Mouse (Mus musculus): ENCODE results near the gene Lrp2. TPM values are rescaled to one million over a fixed set of nuclear protein-coding genes. Genes with fewer than 3 reads are reported as not detected.

Lrp2 gene
- polyA plus RNA-seq (2014; fragmentation: Nextera tagmentation; extraction: Ambion mirVana): 1.2 and 1.6 TPM in 2 replicates

GRCm38 (mm10) chr2:69585886-69586398 is at the start of gene Lrp2:
Gene Lrp2 (minus strand): TSS chr2:69586065.
- Histone ChIP-seq H3K9ac (ENCODE audit: low read length) (0 out of 2 replicates have a peak within 1 kb of the TSS, but pooled peaks have one; percentile 14), H3K9me3 (ENCODE audit: control insufficient read depth, low read length) (no peaks in the 10 kb centered on the region), H3K4me1 (replicated peaks; ENCODE audit: control insufficient read depth, insufficient read depth, low read length) (peaks cover 14% of the 10 kb centered on the region), H3K4me2 (ENCODE audit: low read length) (peak within 1 kb of the TSS; percentile 95), H3K27me3 (replicated peaks; ENCODE audit: control insufficient read depth, insufficient read depth, low read length) (peaks cover 74% of the 10 kb centered on the region), H3K4me3 (ENCODE audit: low read depth, low read length) (peak within 1 kb of the TSS; percentile 51), H3K27ac (ENCODE audit: low read depth) (no peak within 1 kb of the TSS), H3K36me3 (ENCODE audit: control insufficient read depth, insufficient read depth, low read length) (no peaks in the 10 kb centered on the region)
- ATAC-seq (replicated peaks; ENCODE audit: low FRiP score, low TSS enrichment, low read depth): peak; percentile 85
- DNase-seq (ENCODE audit: low spot score): peak; percentile 79
- WGBS: 0% methylated on average over 45 of the region's 45 CpGs

- no peak overlapping the region for H3K27ac ChIP-seq (ENCODE audit: low read depth)
- peak overlapping the region; percentile 28 for H3K4me3 ChIP-seq (ENCODE audit: low read depth, low read length)
- H3K36me3 ChIP-seq (ENCODE audit: control insufficient read depth, insufficient read depth, low read length): no peaks in the 10 kb centered on the region
- 0 out of 2 replicates have a peak overlapping the region, but pooled peaks have one; percentile 10 for H3K9ac ChIP-seq (ENCODE audit: low read length)
- 0 out of 2 replicates have a peak, but pooled peaks have one; percentile 38 for ATAC-seq (replicated peaks; ENCODE audit: low FRiP score, low TSS enrichment, low read depth)
- peak; percentile 70 for DNase-seq (ENCODE audit: low spot score)
- no peaks in the 10 kb centered on the region for H3K27me3 ChIP-seq (replicated peaks; ENCODE audit: control insufficient read depth, insufficient read depth, low read length)
- H3K9me3 ChIP-seq (ENCODE audit: control insufficient read depth, low read length): no peaks in the 10 kb centered on the region
- WGBS: 13% methylated on average over 11 of the region's 11 CpGs
- H3K4me1 ChIP-seq (replicated peaks; ENCODE audit: control insufficient read depth, insufficient read depth, low read length): 0 out of 2 replicates have a peak, but pooled peaks cover 8% of the 10 kb centered on the region
- peak overlapping the region; percentile 37 for H3K4me2 ChIP-seq (ENCODE audit: low read length)
These were observed 49.3 kb upstream of the Lrp2 start for GRCm38 (mm10) chr2:69635064-69635701.

- 90% methylated on average over 2 of the region's 2 CpGs for WGBS
- H3K9ac ChIP-seq (ENCODE audit: low read length): no peak overlapping the region
- no peak overlapping the region for H3K4me3 ChIP-seq (ENCODE audit: low read depth, low read length)
- H3K4me1 ChIP-seq (replicated peaks; ENCODE audit: control insufficient read depth, insufficient read depth, low read length): 0 out of 2 replicates have a peak, but pooled peaks cover 8% of the 10 kb centered on the region
- no peak for DNase-seq (ENCODE audit: low spot score)
- no peaks in the 10 kb centered on the region for H3K27me3 ChIP-seq (replicated peaks; ENCODE audit: control insufficient read depth, insufficient read depth, low read length)
- H3K9me3 ChIP-seq (ENCODE audit: control insufficient read depth, low read length): 0 out of 2 replicates have a peak, but pooled peaks cover 3% of the 10 kb centered on the region
- no peak overlapping the region for H3K4me2 ChIP-seq (ENCODE audit: low read length)
- H3K27ac ChIP-seq (ENCODE audit: low read depth): no peak overlapping the region
- ATAC-seq (replicated peaks; ENCODE audit: low FRiP score, low TSS enrichment, low read depth): no peak
- no peaks in the 10 kb centered on the region for H3K36me3 ChIP-seq (ENCODE audit: control insufficient read depth, insufficient read depth, low read length)
These were observed 45.6 kb upstream of the Lrp2 start for GRCm38 (mm10) chr2:69631449-69631848.

- WGBS: 78% methylated on average over 5 of the region's 5 CpGs
- Histone ChIP-seq H3K27ac (ENCODE audit: low read depth) (no peak overlapping the region), H3K9ac (ENCODE audit: low read length) (no peak overlapping the region), H3K27me3 (replicated peaks; ENCODE audit: control insufficient read depth, insufficient read depth, low read length) (no peaks in the 10 kb centered on the region), H3K4me1 (replicated peaks; ENCODE audit: control insufficient read depth, insufficient read depth, low read length) (0 out of 2 replicates have a peak, but pooled peaks cover 8% of the 10 kb centered on the region), H3K36me3 (ENCODE audit: control insufficient read depth, insufficient read depth, low read length) (no peaks in the 10 kb centered on the region), H3K4me3 (ENCODE audit: low read depth, low read length) (no peak overlapping the region), H3K9me3 (ENCODE audit: control insufficient read depth, low read length) (0 out of 2 replicates have a peak, but pooled peaks cover 3% of the 10 kb centered on the region), H3K4me2 (ENCODE audit: low read length) (no peak overlapping the region)
- ATAC-seq (replicated peaks; ENCODE audit: low FRiP score, low TSS enrichment, low read depth) (no peak), DNase-seq (ENCODE audit: low spot score) (no peak)
These were observed 44.9 kb upstream of the Lrp2 start for GRCm38 (mm10) chr2:69630792-69631191.

- no peak for ATAC-seq (replicated peaks; ENCODE audit: low FRiP score, low TSS enrichment, low read depth)
- Histone ChIP-seq H3K4me2 (ENCODE audit: low read length) (no peak overlapping the region), H3K9ac (ENCODE audit: low read length) (no peak overlapping the region), H3K27me3 (replicated peaks; ENCODE audit: control insufficient read depth, insufficient read depth, low read length) (no peaks in the 10 kb centered on the region), H3K4me1 (replicated peaks; ENCODE audit: control insufficient read depth, insufficient read depth, low read length) (0 out of 2 replicates have a peak, but pooled peaks cover 8% of the 10 kb centered on the region), H3K4me3 (ENCODE audit: low read depth, low read length) (no peak overlapping the region), H3K36me3 (ENCODE audit: control insufficient read depth, insufficient read depth, low read length) (no peaks in the 10 kb centered on the region), H3K27ac (ENCODE audit: low read depth) (no peak overlapping the region), H3K9me3 (ENCODE audit: control insufficient read depth, low read length) (0 out of 2 replicates have a peak, but pooled peaks cover 3% of the 10 kb centered on the region)
- DNase-seq (ENCODE audit: low spot score): no peak
- 87% methylated on average over 6 of the region's 6 CpGs for WGBS
These were observed 44.0 kb upstream of the Lrp2 start for GRCm38 (mm10) chr2:69629914-69630313.

- no peaks in the 10 kb centered on the region for H3K36me3 ChIP-seq (ENCODE audit: control insufficient read depth, insufficient read depth, low read length)
- H3K9me3 ChIP-seq (ENCODE audit: control insufficient read depth, low read length): 0 out of 2 replicates have a peak, but pooled peaks cover 3% of the 10 kb centered on the region
- H3K4me2 ChIP-seq (ENCODE audit: low read length): no peak overlapping the region
- no peak overlapping the region for H3K9ac ChIP-seq (ENCODE audit: low read length)
- no peaks in the 10 kb centered on the region for H3K27me3 ChIP-seq (replicated peaks; ENCODE audit: control insufficient read depth, insufficient read depth, low read length)
- H3K4me3 ChIP-seq (ENCODE audit: low read depth, low read length): no peak overlapping the region
- no peak overlapping the region for H3K27ac ChIP-seq (ENCODE audit: low read depth)
- no peak for DNase-seq (ENCODE audit: low spot score)
- H3K4me1 ChIP-seq (replicated peaks; ENCODE audit: control insufficient read depth, insufficient read depth, low read length): 0 out of 2 replicates have a peak, but pooled peaks cover 8% of the 10 kb centered on the region
- 65% methylated on average over 17 of the region's 17 CpGs for WGBS
- ATAC-seq (replicated peaks; ENCODE audit: low FRiP score, low TSS enrichment, low read depth): no peak
These were observed 43.4 kb upstream of the Lrp2 start for GRCm38 (mm10) chr2:69629215-69629614.

GRCm38 (mm10) chr2:69619286-69619685 is 33.4 kb upstream of the Lrp2 start:
- H3K9ac ChIP-seq (ENCODE audit: low read length): no peak overlapping the region
- DNase-seq (ENCODE audit: low spot score) (no peak), ATAC-seq (replicated peaks; ENCODE audit: low FRiP score, low TSS enrichment, low read depth) (no peak)
- no peaks in the 10 kb centered on the region for H3K4me1 ChIP-seq (replicated peaks; ENCODE audit: control insufficient read depth, insufficient read depth, low read length)
- H3K27ac ChIP-seq (ENCODE audit: low read depth): no peak overlapping the region
- H3K4me3 ChIP-seq (ENCODE audit: low read depth, low read length): no peak overlapping the region
- no peaks in the 10 kb centered on the region for H3K36me3 ChIP-seq (ENCODE audit: control insufficient read depth, insufficient read depth, low read length)
- H3K27me3 ChIP-seq (replicated peaks; ENCODE audit: control insufficient read depth, insufficient read depth, low read length): no peaks in the 10 kb centered on the region
- H3K4me2 ChIP-seq (ENCODE audit: low read length): no peak overlapping the region
- no peaks in the 10 kb centered on the region for H3K9me3 ChIP-seq (ENCODE audit: control insufficient read depth, low read length)

GRCm38 (mm10) chr2:69618336-69618735 is 32.5 kb upstream of the Lrp2 start:
- ATAC-seq (replicated peaks; ENCODE audit: low FRiP score, low TSS enrichment, low read depth) (no peak), DNase-seq (ENCODE audit: low spot score) (no peak)
- H3K36me3 ChIP-seq (ENCODE audit: control insufficient read depth, insufficient read depth, low read length): no peaks in the 10 kb centered on the region
- no peak overlapping the region for H3K27ac ChIP-seq (ENCODE audit: low read depth)
- no peaks in the 10 kb centered on the region for H3K4me1 ChIP-seq (replicated peaks; ENCODE audit: control insufficient read depth, insufficient read depth, low read length)
- no peak overlapping the region for H3K4me2 ChIP-seq (ENCODE audit: low read length)
- H3K9me3 ChIP-seq (ENCODE audit: control insufficient read depth, low read length): no peaks in the 10 kb centered on the region
- H3K27me3 ChIP-seq (replicated peaks; ENCODE audit: control insufficient read depth, insufficient read depth, low read length): no peaks in the 10 kb centered on the region
- no peak overlapping the region for H3K9ac ChIP-seq (ENCODE audit: low read length)
- H3K4me3 ChIP-seq (ENCODE audit: low read depth, low read length): no peak overlapping the region

Measured in intestine, embryonic 14.5 days (tissue).